Mouse (Mus musculus) bone marrow macrophage, adult 2 months (primary cell): ENCODE results near the gene Ntsr1.

Source experiments
- CTCF ChIP-seq: IDR thresholded peaks from 2 replicates; pipeline ENCODE4 v1.5.1; 2012; ENCODE audit warnings: low read depth, mild to moderate bottlenecking, low read length, moderate library complexity
- POLR2A ChIP-seq: IDR thresholded peaks from 2 replicates; pipeline ENCODE4 v1.6.1; 2012; ENCODE audit warnings: mild to moderate bottlenecking, low read depth, low read length, borderline replicate concordance

DNA sequence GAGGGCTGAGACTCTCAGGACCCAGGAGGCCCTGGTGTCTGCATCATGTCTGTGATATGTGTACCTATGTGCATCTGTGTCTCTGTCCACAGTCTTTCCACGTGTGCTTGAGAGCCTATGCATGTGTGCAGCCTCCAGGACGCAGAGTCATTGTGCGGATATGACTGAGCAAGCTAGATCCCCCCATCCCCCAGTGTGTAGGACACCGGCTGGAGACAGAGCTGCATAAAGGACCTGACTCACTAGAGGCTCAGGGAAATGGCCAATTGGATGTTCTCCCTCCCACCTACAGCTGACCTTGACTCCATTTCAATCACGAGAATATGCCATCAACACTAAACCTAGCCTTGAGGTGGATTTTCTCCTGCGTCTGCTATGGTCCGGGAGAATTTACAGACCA lies 27.7 kb downstream of the Ntsr1 start:
- no peak for TF ChIP-seq CTCF
- TF ChIP-seq POLR2A = no peak
